Mouse (Mus musculus) liver, adult 2 months (tissue): ENCODE data around the gene C5ar2.

Experiments
- CTCF ChIP-seq: fragments of 200-500 bp; IDR thresholded peaks from 2 replicates; pipeline ENCODE4 v1.5.1; 2011; ENCODE audit warnings: low read depth, low read length, control low read depth
- POLR2A ChIP-seq: fragments of 200-500 bp; IDR thresholded peaks from 2 replicates; pipeline ENCODE4 v1.6.1; 2011; ENCODE audit warnings: low read length, control low read depth; ENCODE audit not compliant: insufficient read depth; ENCODE audit errors: extremely low read depth

- TF ChIP-seq POLR2A, result no peak
- TF ChIP-seq CTCF, result no peak
Measured at GRCm38 (mm10) chr7:16202756-16203504, 41.0 kb downstream of the C5ar2 start.
